Mouse (Mus musculus) T-cell, adult 2 months (primary cell): ENCODE results near the gene Car2.

ENCODE experiments used
- DNase-seq: peaks from one replicate; pipeline ENCODE4 v3.0.0; 2022; ENCODE audit warnings: low spot score

Gene Car2

GRCm38 (mm10) chr3:14886102-14887098 is at the start of gene Car2:
Car2 (plus strand) TSS chr3:14886273.
- DNase-seq: peak; percentile 55

- DNase-seq: no peak
Observed at GRCm38 (mm10) chr3:14838936-14839335, 47.1 kb upstream of the Car2 start.

GRCm38 (mm10) chr3:14839466-14840118 is 46.5 kb upstream of the Car2 start:
- DNase-seq: no peak

GRCm38 (mm10) chr3:14848587-14849254 is 37.4 kb upstream of the Car2 start:
- DNase-seq: no peak

- no peak for DNase-seq
Observed at GRCm38 (mm10) chr3:14853966-14854365, 32.1 kb upstream of the Car2 start.

- DNase-seq: no peak
Observed at GRCm38 (mm10) chr3:14854446-14854845, 31.6 kb upstream of the Car2 start.

- no peak for DNase-seq
Observed at GRCm38 (mm10) chr3:14857874-14858273, 28.2 kb upstream of the Car2 start.

- DNase-seq: no peak
Observed at GRCm38 (mm10) chr3:14860291-14860690, 25.8 kb upstream of the Car2 start.

- DNase-seq: no peak
Observed at GRCm38 (mm10) chr3:14861165-14861564, 24.9 kb upstream of the Car2 start.

GRCm38 (mm10) chr3:14861787-14862186 is 24.3 kb upstream of the Car2 start:
- DNase-seq: no peak

- no peak for DNase-seq
Observed at GRCm38 (mm10) chr3:14862654-14863021, 23.4 kb upstream of the Car2 start.

GRCm38 (mm10) chr3:14863022-14863711 is 22.9 kb upstream of the Car2 start, which contains the start of gene Car3:
Car3 (plus strand) TSS chr3:14863512.
- DNase-seq: no peak

- DNase-seq: no peak
Observed at GRCm38 (mm10) chr3:14863922-14864321, 22.2 kb upstream of the Car2 start.

- no peak for DNase-seq
Observed at GRCm38 (mm10) chr3:14865941-14866340, 20.1 kb upstream of the Car2 start.

- peak; percentile 79 for DNase-seq
Observed at GRCm38 (mm10) chr3:14869779-14870178, 16.3 kb upstream of the Car2 start.

- DNase-seq: no peak
Observed at GRCm38 (mm10) chr3:14870528-14870927, 15.5 kb upstream of the Car2 start.

- DNase-seq: no peak
Observed at GRCm38 (mm10) chr3:14871386-14871785, 14.7 kb upstream of the Car2 start.

- no peak for DNase-seq
Observed at GRCm38 (mm10) chr3:14874402-14875040, 11.6 kb upstream of the Car2 start.

GRCm38 (mm10) chr3:14876325-14876918 is 9.7 kb upstream of the Car2 start:
- DNase-seq: no peak

GRCm38 (mm10) chr3:14877251-14877909 is 8.7 kb upstream of the Car2 start:
- no peak for DNase-seq
